Mouse (Mus musculus) Patski (cell line): Measurements from ENCODE around the gene Jam3. TPM values are rescaled to one million over a fixed set of nuclear protein-coding genes. Genes with fewer than 3 reads are reported as not detected.

Source experiments
- ATAC-seq: fragments of 100-300 bp; one replicate; pipeline ENCODE4 v1.8.0; 2021
- CTCF ChIA-PET: fragments of 350-600 bp; sonication (Branson Sonifier 250); formaldehyde crosslinking; loops from one replicate; lab custom pipeline; 2022; ENCODE audit warnings: inconsistent platforms; lab: Charles Lee
- POLR2A ChIA-PET: fragments of 350-600 bp; sonication (Branson Sonifier 250); formaldehyde crosslinking; loops from one replicate; lab custom pipeline; 2022; ENCODE audit warnings: antibody characterized with exemption, inconsistent platforms; lab: Charles Lee
- DNase-seq: peaks from one replicate; pipeline ENCODE4 v3.0.0-alpha.2; 2011; ENCODE audit warnings: low read depth, low spot score
- H3K27me3 ChIP-seq: fragments of 371-371 bp; one replicate; pipeline ENCODE4 v1.5.1; 2021
- CTCF ChIP-seq: fragments of 100-300 bp; IDR thresholded peaks from one replicate; pipeline ENCODE4 v1.5.1; 2021
- in situ Hi-C: fragments of 300-500 bp; cut with MboI; formaldehyde crosslinking; loops from 3 replicates; pipeline ENCODE4 v1.11.1; 2018; ENCODE audit warnings: low pct_unique_long_range_greater_than_20kb, mixed read lengths
- polyA plus RNA-seq: library from polyadenylated mRNA; unstranded; gene quantifications from one replicate; pipeline ENCODE4 v1.2.3, GENCODE M21; 2021

The Jam3 gene
- polyA plus RNA-seq, 1 experiment from 2014 or later, result 40.0 TPM

- ChIA-PET POLR2A (no interaction called here), CTCF (no interaction called here)
- no peak for ATAC-seq
- DNase-seq, result no peak
- in situ Hi-C loops, result no loop called here
- H3K27me3 ChIP-seq, result no peaks in the 10 kb centered on the region
- no peak for TF ChIP-seq CTCF
These were observed 29.8 kb downstream of the Jam3 start for GRCm38 (mm10) chr9:27125450-27125849.

- CTCF ChIA-PET, result interaction anchor here (1.2 to 2.5 kb wide), 2 partner anchors 10 to 18 kb away, joined by 5 to 9 read pairs; no protein-coding TSS in a partner anchor
- DNase-seq (no peak), ATAC-seq (no peak)
- in situ Hi-C loops, result no loop called here
- POLR2A ChIA-PET, result no interaction called here
- TF ChIP-seq CTCF, result no peak
- no peaks in the 10 kb centered on the region for H3K27me3 ChIP-seq
These were observed 31.3 kb downstream of the Jam3 start for GRCm38 (mm10) chr9:27123947-27124346.

GRCm38 (mm10) chr9:27122963-27123362 lies 32.3 kb downstream of the Jam3 start:
- no peak for TF ChIP-seq CTCF
- DNase-seq (no peak), ATAC-seq (no peak)
- in situ Hi-C loops, result no loop called here
- ChIA-PET CTCF (interaction anchor here (0.6 to 2.5 kb wide), 4 partner anchors 9 to 53 kb away, joined by 3 to 9 read pairs (median 3); no protein-coding TSS in a partner anchor), POLR2A (no interaction called here)
- no peaks in the 10 kb centered on the region for H3K27me3 ChIP-seq

GRCm38 (mm10) chr9:27122076-27122475 lies 33.1 kb downstream of the Jam3 start:
- no peak for TF ChIP-seq CTCF
- CTCF ChIA-PET, result interaction anchor here (1.7 to 2.5 kb wide), 2 partner anchors 16 to 54 kb away, joined by 3 to 9 read pairs; no protein-coding TSS in a partner anchor
- POLR2A ChIA-PET, result no interaction called here
- ATAC-seq (no peak), DNase-seq (no peak)
- in situ Hi-C loops, result no loop called here
- no peaks in the 10 kb centered on the region for H3K27me3 ChIP-seq

GRCm38 (mm10) chr9:27121254-27121653 lies 34.0 kb downstream of the Jam3 start:
- ChIA-PET CTCF (interaction anchor here (1.6 to 2.2 kb wide), 2 partner anchors 15 to 55 kb away, joined by 4 to 12 read pairs; no protein-coding TSS in a partner anchor), POLR2A (no interaction called here)
- TF ChIP-seq CTCF, result no peak
- ATAC-seq (no peak), DNase-seq (no peak)
- H3K27me3 ChIP-seq, result no peaks in the 10 kb centered on the region
- in situ Hi-C loops, result no loop called here

- ChIA-PET POLR2A (no interaction called here), CTCF (no interaction called here)
- TF ChIP-seq CTCF, result no peak
- in situ Hi-C loops, result no loop called here
- DNase-seq (no peak), ATAC-seq (no peak)
- no peaks in the 10 kb centered on the region for H3K27me3 ChIP-seq
These were observed 43.5 kb downstream of the Jam3 start for GRCm38 (mm10) chr9:27111756-27112155.

GRCm38 (mm10) chr9:27110681-27111080 lies 44.5 kb downstream of the Jam3 start:
- in situ Hi-C loops, result no loop called here
- CTCF ChIA-PET, result no interaction called here
- DNase-seq (no peak), ATAC-seq (no peak)
- POLR2A ChIA-PET, result no interaction called here
- no peaks in the 10 kb centered on the region for H3K27me3 ChIP-seq
- no peak for TF ChIP-seq CTCF

- in situ Hi-C loops, result loop anchor here (10.0 kb wide), 1 partner anchor 215 kb away; no protein-coding TSS in a partner anchor
- POLR2A ChIA-PET, result no interaction called here
- DNase-seq, result no peak
- CTCF ChIA-PET, result no interaction called here
- ATAC-seq, result no peak
- no peak for TF ChIP-seq CTCF
- no peaks in the 10 kb centered on the region for H3K27me3 ChIP-seq
These were observed 45.4 kb downstream of the Jam3 start for GRCm38 (mm10) chr9:27109533-27110514.

GRCm38 (mm10) chr9:27108451-27108850 lies 46.8 kb downstream of the Jam3 start:
- ATAC-seq (no peak), DNase-seq (no peak)
- no peak for TF ChIP-seq CTCF
- ChIA-PET POLR2A (no interaction called here), CTCF (interaction anchor here (5.3 kb wide), 1 partner anchor 69 kb away, joined by 46 read pairs; no protein-coding TSS in a partner anchor)
- in situ Hi-C loops, result loop anchor here (10.0 kb wide), 1 partner anchor 216 kb away; no protein-coding TSS in a partner anchor
- no peaks in the 10 kb centered on the region for H3K27me3 ChIP-seq

GRCm38 (mm10) chr9:27106081-27106480 lies 49.1 kb downstream of the Jam3 start:
- in situ Hi-C loops, result loop anchor here (10.0 kb wide), 1 partner anchor 219 kb away; no protein-coding TSS in a partner anchor
- ChIA-PET POLR2A (interaction anchor here (0.7 kb wide), 2 partner anchors 198 to 207 kb away, joined by 4 to 6 read pairs; no protein-coding TSS in a partner anchor), CTCF (interaction anchor here (0.7 to 5.3 kb wide), 23 partner anchors 11 to 222 kb away, joined by 3 to 46 read pairs (median 4); no protein-coding TSS in a partner anchor)
- H3K27me3 ChIP-seq, result no peaks in the 10 kb centered on the region
- ATAC-seq (peak; percentile 60), DNase-seq (no peak)
- TF ChIP-seq CTCF, result peak; percentile 87

GRCm38 (mm10) chr9:27101466-27101865 lies 53.8 kb downstream of the Jam3 start:
- ChIA-PET CTCF (no interaction called here), POLR2A (no interaction called here)
- DNase-seq, result no peak
- no peak for ATAC-seq
- H3K27me3 ChIP-seq, result no peaks in the 10 kb centered on the region
- in situ Hi-C loops, result loop anchor here (10.0 kb wide), 1 partner anchor 223 kb away; no protein-coding TSS in a partner anchor
- TF ChIP-seq CTCF, result no peak
